Mouse (Mus musculus): ENCODE results near the gene Sft2d2.

Gene Sft2d2

GRCm38 (mm10) chr1:165193880-165194661 lies at the start of gene Sft2d2:
Gene Sft2d2, minus strand, starts transcription at chr1:165194438.
- DNase-seq (ENCODE audit: low spot score in 2 of 2), result peak; percentile 88 to 93

GRCm38 (mm10) chr1:165236321-165237298 lies 42.4 kb upstream of the Sft2d2 start, which contains the start of gene Tiprl:
Gene Tiprl, minus strand, starts transcription at chr1:165236996.
- DNase-seq (ENCODE audit: low spot score in 2 of 2), result peak; percentile 97

DNA sequence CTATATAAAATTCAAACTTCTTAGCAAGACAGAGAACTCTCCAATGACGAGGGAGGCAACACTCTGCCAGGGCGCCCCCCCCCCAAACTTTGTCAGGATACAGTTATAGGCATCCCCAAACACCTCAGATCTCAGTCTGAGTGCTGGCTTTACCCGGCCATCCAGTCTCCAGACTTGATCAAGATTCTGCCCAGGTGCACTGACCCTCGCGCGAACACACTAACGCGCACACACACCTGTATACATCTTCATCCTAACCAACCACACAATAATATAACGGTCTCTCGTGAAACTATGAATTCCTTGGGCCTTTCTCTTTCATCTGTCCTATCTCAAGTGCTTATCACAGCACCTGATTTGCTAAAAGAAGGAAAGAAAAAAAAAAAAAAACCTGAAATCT lies 41.6 kb upstream of the Sft2d2 start:
- no peak for DNase-seq (ENCODE audit: low spot score in 2 of 2)

DNA sequence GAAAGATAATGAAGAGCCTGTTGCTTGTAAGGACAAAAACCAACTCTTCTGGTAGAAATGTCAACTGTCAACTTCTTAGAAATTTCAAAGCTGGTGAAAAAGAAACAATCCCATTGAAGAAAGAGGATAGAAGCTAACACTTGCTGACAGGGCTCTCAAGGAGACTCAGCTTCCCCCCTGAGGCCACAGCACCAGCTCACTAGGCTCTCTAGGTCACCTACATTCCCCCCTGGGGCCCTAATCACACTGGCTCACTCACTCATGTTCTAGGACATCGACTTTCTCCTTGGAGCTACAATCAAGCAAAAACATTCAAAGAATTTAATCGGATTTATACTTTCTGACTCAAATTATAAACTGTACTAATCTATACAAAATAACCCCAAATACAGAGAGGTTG lies 39.6 kb upstream of the Sft2d2 start:
- no peak for DNase-seq (ENCODE audit: low spot score in 2 of 2)

DNA sequence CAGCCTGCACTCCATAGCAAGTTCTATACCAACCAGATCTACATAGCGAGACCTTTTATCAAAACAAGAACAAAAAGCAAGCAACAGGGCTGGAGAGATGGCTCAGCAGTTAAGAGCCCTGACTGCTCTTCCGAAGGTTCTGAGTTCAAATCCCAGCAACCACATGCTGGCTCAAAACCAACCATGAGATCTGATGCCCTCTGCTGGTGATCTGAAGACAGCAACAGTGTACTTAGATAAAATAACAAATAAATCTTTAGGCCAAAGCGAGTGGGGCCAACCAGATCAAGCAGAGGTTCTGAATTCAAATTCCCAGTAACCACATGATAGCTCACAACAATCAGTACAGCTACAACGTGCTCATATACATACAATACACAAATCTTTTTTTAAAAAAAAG lies 36.5 kb upstream of the Sft2d2 start:
- no peak for DNase-seq (ENCODE audit: low spot score in 2 of 2)

DNA sequence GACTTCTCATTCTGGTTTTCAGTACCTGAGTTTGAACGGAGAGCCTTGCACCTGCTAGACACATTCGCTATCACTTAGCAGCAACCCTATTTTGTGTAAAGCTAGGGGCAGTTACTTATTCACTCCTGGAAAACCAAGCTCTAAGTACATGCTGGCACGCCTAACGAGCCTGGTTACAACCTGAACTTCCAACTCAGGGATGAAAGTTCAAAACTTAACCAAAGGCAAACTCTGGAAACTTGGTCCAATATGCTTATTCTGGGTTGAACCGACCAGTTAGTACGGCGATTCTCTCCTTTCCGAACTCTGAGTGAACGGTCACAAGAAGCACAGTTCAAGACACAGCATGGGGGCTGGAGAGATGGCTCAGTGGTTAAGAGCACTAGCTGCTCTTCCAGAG lies 35.3 kb upstream of the Sft2d2 start:
- DNase-seq (ENCODE audit: low spot score in 2 of 2), result no peak

DNA sequence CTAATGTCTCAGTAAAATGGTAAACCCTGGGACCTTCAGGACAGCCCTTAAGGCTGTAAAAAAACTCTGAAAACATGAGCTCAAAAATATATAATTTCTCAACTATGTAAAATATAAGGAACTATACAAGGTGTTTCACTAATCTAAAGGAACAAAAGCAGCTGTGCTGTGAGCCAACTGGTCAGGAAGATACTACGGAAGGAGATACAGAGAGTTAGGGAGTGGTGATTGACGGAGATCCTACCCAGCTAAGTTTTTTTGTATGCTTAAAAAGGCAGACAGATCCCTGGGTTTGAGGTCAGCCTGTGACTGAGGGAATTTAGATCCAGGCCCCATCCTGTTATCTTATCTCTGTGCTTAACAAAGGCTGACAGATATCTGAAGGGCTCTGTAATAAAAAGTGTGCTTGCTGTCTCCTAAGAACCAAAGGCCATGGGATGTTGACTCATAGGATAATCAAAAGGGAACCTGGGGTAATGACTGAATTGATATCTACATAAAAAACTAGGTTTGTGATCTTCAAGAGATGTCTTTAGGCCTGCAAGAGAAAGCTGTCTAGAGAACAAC lies 22.9 kb upstream of the Sft2d2 start:
- no peak for DNase-seq (ENCODE audit: low spot score in 2 of 2)

GRCm38 (mm10) chr1:165215831-165216230 lies 21.6 kb upstream of the Sft2d2 start:
- DNase-seq (ENCODE audit: low spot score in 2 of 2), result no peak

- DNase-seq (ENCODE audit: low spot score in 2 of 2), result no peak
These were observed 11.4 kb upstream of the Sft2d2 start for GRCm38 (mm10) chr1:165205591-165205990.

DNA sequence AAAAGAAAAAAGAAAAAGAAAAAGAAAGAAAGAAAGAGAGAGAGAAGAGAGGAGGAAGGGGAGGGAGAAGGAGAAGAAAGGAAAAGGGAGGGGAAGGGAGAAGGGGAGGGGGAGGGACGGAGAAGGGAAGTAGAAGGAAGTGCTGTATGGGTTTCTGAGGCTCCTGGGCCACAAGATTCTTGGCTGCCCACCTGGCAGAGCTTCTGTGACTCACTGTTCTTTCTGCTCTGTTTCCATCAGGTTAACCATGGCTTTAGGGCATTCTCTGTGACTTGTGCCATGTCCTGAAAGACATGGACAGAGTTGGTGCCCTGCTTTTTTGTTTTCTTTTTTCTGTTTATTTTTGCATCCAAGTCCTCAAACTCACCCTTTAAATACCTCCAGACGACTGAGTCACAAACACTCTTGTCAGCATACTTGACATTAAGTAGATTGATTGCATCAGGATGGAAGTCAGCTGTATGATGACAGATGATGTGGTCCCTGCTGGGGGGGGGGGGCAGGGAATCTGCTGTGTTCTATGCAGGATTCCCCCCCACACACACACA lies 9.3 kb upstream of the Sft2d2 start:
- DNase-seq (ENCODE audit: low spot score in 2 of 2), result no peak

- DNase-seq (ENCODE audit: low spot score in 2 of 2), result no peak
These were observed 7.3 kb upstream of the Sft2d2 start for GRCm38 (mm10) chr1:165201445-165202012.

GRCm38 (mm10) chr1:165200748-165201147 lies 6.5 kb upstream of the Sft2d2 start:
- no peak for DNase-seq (ENCODE audit: low spot score in 2 of 2)

GRCm38 (mm10) chr1:165199639-165200038 lies 5.4 kb upstream of the Sft2d2 start:
- DNase-seq (ENCODE audit: low spot score in 2 of 2), result no peak

- no peak for DNase-seq (ENCODE audit: low spot score in 2 of 2)
These were observed 4.7 kb upstream of the Sft2d2 start for GRCm38 (mm10) chr1:165198951-165199350.

DNA sequence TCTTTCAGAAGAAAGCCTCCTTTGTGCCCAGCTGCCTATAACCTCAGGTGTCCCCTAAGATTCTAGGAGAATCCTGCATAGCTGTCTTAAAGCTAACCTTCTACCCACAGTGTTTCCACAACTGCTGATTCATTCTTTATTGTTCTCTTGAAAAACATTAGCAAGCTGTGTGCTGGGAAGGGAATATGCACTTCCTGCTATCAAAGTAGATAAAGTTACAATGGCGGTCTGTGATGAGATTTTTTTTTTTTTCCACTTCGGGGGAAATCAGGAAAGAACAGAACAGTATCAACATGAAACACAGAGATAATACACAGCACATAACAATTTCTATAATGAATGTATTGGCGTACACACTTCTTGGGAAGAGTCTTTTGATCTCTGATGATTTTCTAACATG lies 3.6 kb upstream of the Sft2d2 start:
- no peak for DNase-seq (ENCODE audit: low spot score in 2 of 2)

- no peak for DNase-seq (ENCODE audit: low spot score in 2 of 2)
These were observed 1.2 kb upstream of the Sft2d2 start for GRCm38 (mm10) chr1:165195396-165195960.

GRCm38 (mm10) chr1:165194662-165195013 lies 400 bp upstream of the Sft2d2 start:
- no peak for DNase-seq (ENCODE audit: low spot score in 2 of 2)

DNA sequence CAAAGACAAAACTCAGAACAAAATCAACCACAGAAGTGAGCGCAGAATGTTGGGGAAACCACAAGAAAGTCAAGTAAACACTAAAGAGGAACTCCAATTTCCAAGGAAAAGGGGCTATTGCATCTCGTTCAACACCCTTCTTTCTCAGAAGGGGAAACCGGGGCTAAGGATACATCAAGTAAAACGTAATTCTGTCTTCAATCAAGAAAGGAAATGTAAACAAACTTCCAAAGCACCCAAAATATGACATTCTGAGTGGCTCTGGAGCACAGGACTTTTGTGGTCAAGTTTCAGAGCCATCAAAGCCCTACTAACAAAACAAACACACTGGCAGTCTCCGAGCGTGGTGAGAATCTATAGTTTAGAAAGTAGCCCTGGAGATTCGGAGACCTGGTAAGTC lies 812 bp downstream of the Sft2d2 start:
- no peak for DNase-seq (ENCODE audit: low spot score in 2 of 2)

- DNase-seq (ENCODE audit: low spot score in 2 of 2), result no peak
These were observed 1.4 kb downstream of the Sft2d2 start for GRCm38 (mm10) chr1:165192714-165193264.

DNA sequence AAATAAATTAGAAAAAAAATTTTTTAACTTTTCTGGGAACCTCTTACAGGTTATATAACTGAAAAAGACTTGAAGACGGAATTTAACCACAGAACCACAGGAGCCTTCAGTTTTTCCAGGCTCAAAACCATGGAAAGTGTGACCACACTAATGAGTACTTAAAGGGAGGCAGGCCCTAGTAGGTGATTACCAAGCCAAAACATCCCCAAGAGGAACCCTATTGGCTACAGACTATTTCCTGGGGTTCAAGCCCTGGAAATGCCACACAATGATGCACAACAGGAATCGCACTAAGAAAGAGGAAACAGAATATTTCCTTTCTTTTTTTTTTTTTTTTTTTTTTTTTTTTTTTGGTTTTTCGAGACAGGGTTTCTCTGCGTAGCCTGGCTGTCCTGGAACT lies 2.1 kb downstream of the Sft2d2 start:
- no peak for DNase-seq (ENCODE audit: low spot score in 2 of 2)

GRCm38 (mm10) chr1:165191611-165192010 lies 2.6 kb downstream of the Sft2d2 start:
- no peak for DNase-seq (ENCODE audit: low spot score in 2 of 2)
